Mouse (Mus musculus) mesoderm, embryonic 11.5 days (tissue): ENCODE results near the gene Tbc1d10a.

Experiments used
- DNase-seq: peaks from one replicate; pipeline ENCODE4 v3.0.0-alpha.2; 2012; ENCODE audit warnings: low read depth, low spot score

Tbc1d10a gene

GRCm38 (mm10) chr11:4236546-4237067, 50.0 kb downstream of the Tbc1d10a start:
- DNase-seq: no peak

- DNase-seq: no peak
Measured at GRCm38 (mm10) chr11:4237389-4237912, 50.9 kb downstream of the Tbc1d10a start.

- no peak for DNase-seq
Measured at GRCm38 (mm10) chr11:4238167-4238566, 51.6 kb downstream of the Tbc1d10a start.

- no peak for DNase-seq
Measured at GRCm38 (mm10) chr11:4239691-4240090, 53.1 kb downstream of the Tbc1d10a start.

- no peak for DNase-seq
Measured at GRCm38 (mm10) chr11:4240151-4240550, 53.6 kb downstream of the Tbc1d10a start.

GRCm38 (mm10) chr11:4241180-4241579, 54.6 kb downstream of the Tbc1d10a start:
- DNase-seq: no peak

GRCm38 (mm10) chr11:4246126-4246525, 59.5 kb downstream of the Tbc1d10a start:
- DNase-seq: no peak

- DNase-seq: no peak
Measured at GRCm38 (mm10) chr11:4246623-4247022, 60.0 kb downstream of the Tbc1d10a start.

- DNase-seq: no peak
Measured at GRCm38 (mm10) chr11:4247201-4247959, 60.8 kb downstream of the Tbc1d10a start.

GRCm38 (mm10) chr11:4249151-4249550, 62.6 kb downstream of the Tbc1d10a start:
- DNase-seq: no peak

- no peak for DNase-seq
Measured at GRCm38 (mm10) chr11:4250290-4250689, 63.7 kb downstream of the Tbc1d10a start.

GRCm38 (mm10) chr11:4251376-4251775, 64.8 kb downstream of the Tbc1d10a start:
- DNase-seq: no peak

GRCm38 (mm10) chr11:4252886-4253285, 66.3 kb downstream of the Tbc1d10a start:
- no peak for DNase-seq

- DNase-seq: no peak
Measured at GRCm38 (mm10) chr11:4256846-4257607, 70.4 kb downstream of the Tbc1d10a start, which contains the start of gene Lif. TSS of gene Lif (plus strand) at chr11:4257557.

GRCm38 (mm10) chr11:4257756-4258155, 71.2 kb downstream of the Tbc1d10a start:
- DNase-seq: no peak

- DNase-seq: peak; percentile 89
Measured at GRCm38 (mm10) chr11:4258657-4259082, 72.1 kb downstream of the Tbc1d10a start.

- no peak for DNase-seq
Measured at GRCm38 (mm10) chr11:4260463-4261187, 74.0 kb downstream of the Tbc1d10a start.

GRCm38 (mm10) chr11:4261188-4261494, 74.6 kb downstream of the Tbc1d10a start:
- peak; percentile 49 for DNase-seq

- DNase-seq: peak; percentile 23
Measured at GRCm38 (mm10) chr11:4261969-4262368, 75.4 kb downstream of the Tbc1d10a start.

GRCm38 (mm10) chr11:4262847-4263246, 76.3 kb downstream of the Tbc1d10a start:
- DNase-seq: no peak

- DNase-seq: no peak
Measured at GRCm38 (mm10) chr11:4263296-4263695, 76.7 kb downstream of the Tbc1d10a start.

- DNase-seq: no peak
Measured at GRCm38 (mm10) chr11:4264066-4264465, 77.5 kb downstream of the Tbc1d10a start.
